Mouse (Mus musculus) right cerebral cortex, postnatal 25 days (tissue): ENCODE measurements around the gene Pes1.
"Not testable (repeated sequence)": the region's sequence is repeated elsewhere in the genome, so short reads cannot be mapped to it uniquely, and the experiment has no call there.

Source experiments
- DNase-seq: peaks from one replicate; pipeline ENCODE4 v3.0.0; 2022

The Pes1 gene

DNA sequence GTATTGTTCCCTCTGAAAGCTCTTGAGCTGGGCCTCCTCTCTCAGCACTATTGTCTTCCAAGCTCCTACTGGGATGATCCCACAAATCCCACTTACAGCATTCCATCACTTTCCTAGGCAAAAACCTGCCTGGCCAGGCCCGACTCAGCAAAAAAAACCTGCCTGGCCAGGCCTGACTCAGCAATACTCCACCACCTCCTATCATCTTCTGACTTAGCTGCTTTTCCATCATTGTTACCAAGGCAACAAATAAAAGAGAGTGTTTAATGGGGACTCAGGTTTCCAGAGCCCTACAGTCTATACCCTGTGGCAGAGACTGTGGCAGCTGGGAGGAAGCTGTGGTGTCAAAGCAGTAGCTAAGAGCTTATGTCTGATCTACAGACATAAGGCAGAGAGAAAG is 48.8 kb downstream of the Pes1 start:
- no peak for DNase-seq

DNA sequence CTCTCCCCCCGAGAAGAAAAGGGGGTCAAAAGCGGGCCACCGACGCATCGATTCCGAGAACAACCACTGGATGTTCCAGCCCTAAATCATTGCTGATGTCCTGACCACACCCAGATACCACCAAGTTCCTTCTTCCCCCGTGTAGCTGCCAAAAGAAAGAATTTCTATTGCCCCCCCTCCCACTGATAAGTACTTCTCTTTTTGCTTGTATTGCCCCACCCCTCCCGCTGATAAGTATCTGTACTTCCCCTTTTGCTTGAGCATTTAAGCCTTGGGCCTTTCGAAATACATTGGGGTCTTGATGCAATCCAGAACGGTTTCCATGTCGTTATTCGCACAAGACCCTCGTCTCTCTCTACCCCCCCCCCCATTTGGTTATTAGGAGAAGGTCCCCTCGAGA is 52.0 kb downstream of the Pes1 start:
- not testable (repeated sequence) for DNase-seq

DNA sequence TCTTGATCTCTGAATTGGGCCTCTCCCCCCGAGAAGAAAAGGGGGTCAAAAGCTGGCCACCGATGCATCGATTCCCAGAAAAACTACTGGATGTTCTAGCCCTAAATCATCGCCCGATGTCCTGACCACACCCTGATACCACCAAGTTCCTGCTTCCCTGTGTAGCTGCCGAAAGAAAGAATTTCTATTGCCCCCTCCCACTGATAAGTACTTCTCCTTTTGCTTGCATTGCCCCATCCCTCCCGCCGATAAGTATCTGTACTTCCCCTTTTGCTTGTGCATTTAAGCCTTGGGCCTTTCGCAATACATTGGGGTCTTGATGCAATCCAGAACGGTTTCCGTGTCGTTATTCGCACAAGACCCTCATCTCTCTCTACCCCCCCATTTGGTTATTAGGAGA is 58.3 kb downstream of the Pes1 start:
- not testable (repeated sequence) for DNase-seq

DNA sequence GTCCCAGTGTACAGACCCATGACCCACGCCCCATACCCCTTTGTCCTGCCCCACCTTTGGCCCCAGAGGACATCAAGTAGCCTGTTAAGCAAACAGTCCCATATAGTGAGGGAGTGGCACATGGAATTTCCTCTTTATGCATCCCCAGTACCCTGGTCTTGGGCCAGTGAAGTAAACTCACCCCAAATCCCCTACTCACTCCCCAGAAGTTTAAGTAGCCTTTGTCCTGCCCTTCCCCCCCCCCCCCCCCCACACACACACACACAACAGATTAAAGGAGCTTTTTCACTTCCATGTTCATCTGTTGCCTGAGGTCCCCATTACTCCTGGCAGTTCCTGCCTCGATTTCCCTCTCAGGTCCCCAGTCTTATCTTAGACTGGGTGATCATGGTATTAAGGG is 59.5 kb downstream of the Pes1 start:
- no peak for DNase-seq

DNA sequence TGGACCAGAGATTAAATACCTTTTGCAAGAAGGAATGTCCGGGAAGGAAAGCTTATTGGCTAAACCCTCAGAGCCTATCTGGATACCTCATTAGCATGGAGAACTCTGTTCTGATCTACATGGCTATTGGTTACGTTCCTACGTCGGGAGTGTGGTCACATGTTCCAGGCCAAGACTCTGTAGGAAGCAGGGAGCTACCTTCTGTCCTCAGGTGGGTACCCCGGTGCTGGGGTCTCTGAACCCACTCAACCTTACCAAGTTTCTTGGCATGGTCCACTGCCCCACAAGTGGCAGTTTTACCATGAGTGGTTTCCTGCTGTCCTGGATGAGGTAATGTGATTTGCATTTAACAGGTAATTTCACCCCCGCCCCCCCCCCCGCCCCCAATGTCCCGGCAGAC is 63.3 kb downstream of the Pes1 start:
- no peak for DNase-seq

DNA sequence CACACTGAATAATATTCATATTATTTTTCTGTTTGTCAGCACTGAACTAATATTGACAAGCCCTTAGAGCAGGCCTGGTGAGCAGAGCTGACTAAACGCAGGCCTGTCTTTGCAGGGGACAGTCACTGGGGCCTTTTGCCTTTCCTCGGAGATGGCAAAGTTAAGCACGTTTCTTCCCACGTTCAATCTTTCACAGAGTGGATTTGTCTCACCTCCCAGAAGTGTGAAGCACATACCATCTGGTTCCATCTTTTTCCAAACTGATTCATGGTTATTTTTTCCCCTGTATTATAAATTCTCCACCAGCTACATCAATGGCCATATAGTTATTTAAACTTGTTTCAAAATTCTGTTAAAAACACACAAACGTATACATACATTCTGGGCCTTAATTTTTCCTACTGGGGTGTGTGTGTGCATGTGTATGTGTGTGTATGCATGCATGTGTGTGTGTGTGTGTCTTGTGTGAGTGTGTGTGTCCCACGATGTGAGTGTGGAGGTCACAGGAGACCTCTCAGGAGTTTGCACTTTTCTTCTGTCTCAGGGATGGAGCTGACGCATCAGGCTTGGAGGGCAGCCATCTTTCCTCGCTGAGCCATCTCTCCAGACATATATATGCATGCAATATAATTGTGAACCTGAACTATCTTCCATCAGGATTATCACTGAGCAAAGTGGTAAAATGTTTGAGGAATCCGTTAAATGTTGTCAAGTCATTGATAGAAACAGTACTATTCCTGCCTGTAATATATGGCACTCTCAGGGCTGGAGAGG is 64.0 kb downstream of the Pes1 start:
- DNase-seq = peak; percentile 31

DNA sequence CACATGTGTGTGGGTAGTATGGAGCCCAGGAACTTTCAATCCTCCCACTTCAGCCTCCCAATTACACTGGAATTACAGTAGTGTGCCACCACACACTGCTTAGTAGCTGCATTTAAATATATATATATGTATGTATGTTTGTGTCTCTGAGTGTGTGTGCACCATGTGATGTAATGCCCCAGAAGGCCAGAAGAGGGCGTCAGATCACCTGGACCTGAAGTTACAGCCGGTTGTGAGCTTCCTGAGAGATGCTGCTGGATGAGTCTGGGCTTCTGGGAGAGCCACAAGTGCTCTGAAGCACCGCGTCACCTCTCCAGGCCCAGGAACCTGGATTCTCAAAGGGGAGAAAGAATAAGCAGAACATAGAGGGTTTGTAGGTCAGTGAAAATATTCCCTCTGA is 65.6 kb downstream of the Pes1 start:
- no peak for DNase-seq
